Mouse (Mus musculus) cerebellum, adult 9-10 months (tissue): ENCODE data around the gene Gm28305.

ENCODE experiments used
- DNase-seq: peaks from one replicate; pipeline ENCODE4 v3.0.0; 2022

Gene Gm28305

DNA sequence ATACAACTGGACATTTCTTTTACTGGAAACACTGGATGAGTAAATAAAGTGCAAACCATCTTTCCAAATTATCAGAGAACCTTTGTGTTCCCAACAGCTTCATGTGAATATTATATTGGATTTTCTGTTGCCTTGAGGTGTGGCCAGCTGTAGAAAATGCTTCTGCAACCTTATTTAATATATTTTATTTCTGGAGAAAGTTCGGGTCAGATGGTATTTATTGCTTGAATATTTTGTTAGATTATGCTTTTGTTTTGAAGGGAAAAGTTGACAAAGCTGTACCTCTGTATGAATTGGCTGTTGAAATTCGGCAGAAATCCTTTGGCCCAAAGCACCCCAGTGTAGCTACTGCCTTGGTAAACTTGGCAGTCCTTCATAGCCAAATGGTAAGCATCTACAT, at the start of gene Gm28305:
Gm28305 (plus strand) TSS at position 301 of the 400 bp plus-strand sequence.
- DNase-seq: no peak

GRCm38 (mm10) chr9:103996496-103996895, 44.0 kb upstream of the Gm28305 start:
- DNase-seq: peak; percentile 58

- no peak for DNase-seq
Measured at GRCm38 (mm10) chr9:104000601-104001000, 39.9 kb upstream of the Gm28305 start.

GRCm38 (mm10) chr9:104001921-104002859, 38.3 kb upstream of the Gm28305 start, which contains the start of gene Nphp3:
Nphp3 (plus strand) TSS chr9:104002544.
- peak; percentile 100 for DNase-seq

DNA sequence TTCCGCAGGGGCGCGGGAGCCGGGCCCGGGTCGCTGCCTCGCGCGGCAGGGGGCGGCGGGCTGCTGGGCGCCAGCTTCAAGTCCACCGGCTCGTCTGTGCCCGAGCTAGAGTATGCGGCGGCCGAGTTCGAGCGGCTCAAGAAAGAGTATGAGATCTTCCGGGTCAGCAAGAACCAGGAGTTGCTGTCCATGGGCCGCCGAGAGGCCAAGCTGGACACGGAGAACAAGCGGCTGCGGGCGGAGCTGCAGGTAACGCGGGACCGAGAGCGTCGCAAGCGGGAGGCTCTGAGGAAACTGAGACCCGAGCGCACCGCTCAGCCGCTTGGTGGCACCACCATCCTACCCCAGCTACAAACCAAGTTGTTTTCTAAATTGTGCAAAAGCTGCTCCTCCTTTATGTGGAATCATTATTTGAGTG, 37.5 kb upstream of the Gm28305 start:
- no peak for DNase-seq

- DNase-seq: no peak
Measured at GRCm38 (mm10) chr9:104014526-104014925, 25.9 kb upstream of the Gm28305 start.

DNA sequence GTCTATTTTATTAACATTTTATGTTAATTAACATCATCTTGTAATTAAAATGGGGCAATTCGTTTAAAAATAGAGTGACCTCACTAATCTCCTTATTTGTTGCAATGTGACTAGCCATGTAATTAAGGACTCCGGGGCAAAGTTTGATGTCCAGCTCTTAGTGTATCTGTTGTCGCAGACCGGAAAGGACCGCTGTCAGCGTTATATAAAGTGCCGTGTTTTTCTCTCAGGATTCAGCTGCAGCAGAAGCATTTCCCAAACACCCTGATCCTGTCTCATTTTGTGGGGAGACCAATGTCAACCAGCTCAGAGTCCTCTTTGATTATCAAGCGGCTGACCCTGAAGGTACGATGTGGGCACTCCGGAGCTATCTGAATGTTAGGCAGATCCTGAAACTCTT, 19.4 kb upstream of the Gm28305 start:
- DNase-seq: no peak

GRCm38 (mm10) chr9:104027186-104027585, 13.3 kb upstream of the Gm28305 start:
- no peak for DNase-seq

- DNase-seq: no peak
Measured at GRCm38 (mm10) chr9:104029861-104030260, 10.6 kb upstream of the Gm28305 start.

- DNase-seq: no peak
Measured at GRCm38 (mm10) chr9:104034231-104034630, 6.2 kb upstream of the Gm28305 start.

GRCm38 (mm10) chr9:104034718-104035117, 5.7 kb upstream of the Gm28305 start:
- no peak for DNase-seq

- peak; percentile 61 for DNase-seq
Measured at GRCm38 (mm10) chr9:104035261-104036015, 5.0 kb upstream of the Gm28305 start.

- no peak for DNase-seq
Measured at GRCm38 (mm10) chr9:104038266-104038665, 2.2 kb upstream of the Gm28305 start.

DNA sequence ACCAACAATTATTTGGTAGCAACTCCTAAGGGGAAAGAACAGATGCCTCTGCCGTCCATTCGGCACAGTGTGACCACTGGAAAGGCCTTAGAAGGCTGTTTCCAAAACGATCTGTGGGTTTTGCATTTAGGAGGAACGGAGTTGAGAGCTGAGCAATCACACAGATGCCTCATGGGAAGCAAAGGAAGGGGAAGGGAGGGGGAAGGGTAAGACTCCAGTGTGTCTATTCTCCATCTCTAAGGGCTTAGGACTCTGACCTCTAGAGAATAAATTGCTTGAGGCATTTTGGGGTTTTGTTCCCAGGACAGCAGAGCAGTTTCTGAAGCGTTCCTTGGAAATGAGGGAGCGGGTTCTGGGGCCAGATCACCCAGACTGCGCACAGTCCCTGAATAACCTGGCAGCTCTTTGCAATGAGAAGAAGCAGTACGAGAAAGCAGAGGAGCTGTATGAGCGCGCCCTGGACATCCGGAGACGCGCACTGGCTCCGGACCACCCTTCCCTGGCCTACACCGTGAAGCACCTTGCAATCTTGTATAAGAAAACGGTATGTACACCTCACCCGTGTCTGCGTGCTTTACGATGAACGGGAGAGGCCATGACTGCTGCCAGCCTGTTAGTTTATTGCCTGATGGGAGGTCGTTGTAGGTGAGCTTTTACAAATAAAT, 1.3 kb upstream of the Gm28305 start:
- no peak for DNase-seq

DNA sequence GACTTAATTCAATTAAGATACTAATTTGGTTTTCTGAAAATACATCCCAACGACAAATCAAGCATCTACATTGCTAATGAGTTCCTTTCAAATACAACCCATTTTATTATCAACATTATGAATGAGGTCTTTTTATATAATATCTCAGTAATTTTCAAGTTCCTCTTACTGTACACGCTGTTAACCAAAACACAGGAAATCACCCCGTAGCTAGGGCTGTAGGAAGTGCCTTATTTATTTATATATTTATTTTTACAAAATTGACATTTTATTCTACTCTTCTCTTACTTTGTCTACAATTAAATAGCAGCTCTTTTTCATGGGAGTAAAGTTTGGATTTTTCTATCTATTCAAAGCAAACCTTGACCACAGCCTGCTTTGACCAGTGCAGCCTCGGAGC, 720 bp upstream of the Gm28305 start:
- no peak for DNase-seq

GRCm38 (mm10) chr9:104043676-104044075, 3.2 kb downstream of the Gm28305 start:
- no peak for DNase-seq

DNA sequence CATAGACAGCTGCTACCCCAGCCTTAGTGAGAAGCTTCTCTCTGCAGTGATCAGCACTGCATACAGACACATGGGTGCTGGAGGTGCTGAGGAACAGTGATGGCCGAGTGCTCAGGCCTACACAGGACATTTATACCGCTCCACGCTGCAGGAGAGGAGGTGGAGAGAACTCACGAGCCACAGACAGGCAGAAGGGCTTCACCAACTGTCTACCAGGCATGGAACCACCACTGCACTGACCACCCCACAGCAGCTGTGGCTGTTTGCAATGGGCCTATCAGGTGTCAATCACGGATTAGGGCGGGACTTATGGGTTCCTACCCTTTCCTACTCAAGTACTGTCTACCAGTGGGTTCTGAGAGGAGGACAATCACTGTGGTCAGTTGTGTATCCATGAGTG, 10.6 kb downstream of the Gm28305 start:
- DNase-seq: no peak

DNA sequence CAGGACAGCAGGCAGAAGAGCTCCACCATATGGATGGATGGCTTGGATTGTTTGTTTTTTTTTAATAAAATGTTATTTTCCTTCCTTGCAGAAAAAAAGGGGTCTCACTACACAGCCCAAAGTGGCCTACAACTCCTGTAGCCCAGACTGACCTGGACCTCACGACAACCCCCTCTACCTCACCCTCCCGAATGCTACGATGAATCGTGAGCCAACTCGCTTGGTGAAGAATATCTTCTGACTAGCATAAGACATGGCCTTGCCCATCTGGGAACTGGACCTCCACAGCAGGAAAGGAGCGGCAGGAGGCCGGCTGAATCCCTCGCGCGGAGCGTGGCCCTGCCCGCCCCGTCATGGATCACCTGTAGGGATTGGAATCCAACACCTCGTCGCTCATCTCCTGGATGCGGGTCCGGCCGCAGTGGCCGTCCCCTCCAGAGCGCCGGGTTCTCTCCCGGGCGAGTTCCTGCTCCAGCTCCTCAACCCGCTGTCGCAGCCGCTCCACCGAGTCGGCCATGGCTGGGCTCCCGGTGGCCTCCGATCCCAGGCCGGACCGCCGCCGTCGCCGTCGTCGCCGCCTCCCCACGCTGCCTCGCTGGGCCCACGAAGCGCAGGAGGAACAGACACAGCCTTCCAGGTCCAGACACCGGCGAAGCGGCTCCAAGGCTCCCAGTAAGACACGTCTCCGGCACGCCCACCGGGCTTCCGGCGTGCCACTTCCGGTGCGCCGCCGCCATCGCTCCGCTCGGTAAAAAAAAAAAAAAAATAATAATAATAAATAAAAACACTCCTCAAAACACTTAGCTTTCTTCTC, 22.2 kb downstream of the Gm28305 start, which contains the start of gene Uba5:
Uba5 (minus strand) TSS at position 705 of the 814 bp plus-strand sequence.
- DNase-seq: peak; percentile 30

DNA sequence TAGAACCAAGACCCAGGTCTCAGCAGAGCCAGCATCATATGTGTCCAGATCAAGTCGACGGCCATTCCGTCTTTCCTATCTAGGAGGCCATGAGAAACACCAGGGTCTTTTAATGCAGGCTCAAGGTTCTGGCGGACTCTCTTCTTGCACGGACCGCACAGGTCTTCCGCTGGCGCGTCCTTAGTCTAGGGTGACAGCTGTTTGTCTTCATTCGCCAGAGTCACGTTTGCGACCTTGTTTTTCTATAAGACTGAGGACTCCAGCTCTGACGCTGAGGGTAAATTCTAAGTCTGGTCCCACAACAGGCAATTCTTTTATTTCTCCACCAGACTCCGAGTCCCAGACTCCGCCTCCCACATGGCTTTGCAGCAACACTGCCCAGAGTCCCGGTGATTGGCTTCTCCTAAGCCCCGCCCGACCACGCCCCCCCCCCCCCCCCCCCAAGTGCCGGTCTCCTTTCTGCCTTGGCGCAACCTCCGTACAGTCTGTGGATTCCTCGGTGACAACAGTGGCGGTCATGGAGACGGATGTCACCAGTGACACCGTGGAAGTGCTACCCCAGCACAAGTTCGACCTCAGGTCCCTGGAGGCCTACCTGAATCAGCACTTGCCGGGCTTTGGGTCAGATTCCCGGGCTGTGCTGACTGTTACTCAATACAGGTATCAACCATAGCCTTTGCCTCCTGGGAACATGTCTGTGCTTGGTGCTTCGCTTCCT, 22.9 kb downstream of the Gm28305 start, which contains the start of gene Acad11:
Acad11 (plus strand) TSS at position 134 of the 718 bp plus-strand sequence.
- peak; percentile 92 for DNase-seq

DNA sequence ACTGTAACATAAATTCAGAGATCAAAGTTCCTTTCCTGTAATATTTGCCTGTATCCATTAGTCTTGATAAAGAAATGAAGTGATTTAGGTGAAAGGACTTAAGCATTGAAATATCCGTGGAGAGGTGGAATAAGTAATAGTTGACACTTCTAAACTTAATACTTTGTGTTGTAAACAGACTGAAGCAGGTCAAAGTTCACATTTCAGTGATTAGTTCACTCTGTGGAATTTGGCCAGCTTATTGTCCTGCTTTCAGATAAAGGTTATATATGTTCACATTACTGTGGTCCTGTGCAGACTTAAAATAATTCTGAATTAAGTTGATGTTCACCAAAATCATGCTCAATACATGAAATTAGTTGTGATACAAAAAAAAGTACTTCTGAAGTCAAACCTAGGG, 24.1 kb downstream of the Gm28305 start:
- peak; percentile 18 for DNase-seq

DNA sequence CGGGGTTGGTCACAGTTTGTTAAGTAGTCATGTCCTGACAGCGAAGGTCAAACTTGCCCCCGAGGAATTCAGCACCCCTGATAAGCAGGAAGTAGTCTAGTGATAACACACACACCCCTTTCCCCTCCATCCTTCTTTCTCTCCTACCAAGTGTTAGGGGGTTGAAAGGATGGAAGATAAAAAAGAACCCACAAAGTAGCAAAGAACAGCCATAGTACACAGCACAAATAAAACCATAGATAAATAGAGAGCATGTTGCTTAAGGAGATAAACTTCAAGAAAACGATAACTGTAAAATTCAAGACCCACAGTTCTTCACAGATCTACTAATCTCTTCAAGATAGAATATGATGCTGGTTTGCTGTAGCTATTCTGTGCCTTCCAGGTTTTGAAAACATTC, 29.8 kb downstream of the Gm28305 start:
- DNase-seq: no peak
